Mouse (Mus musculus) testis, postnatal 14 days (tissue): ENCODE data around the gene Klf3.

Experiments
- DNase-seq: peaks from one replicate; pipeline ENCODE4 v3.0.0; 2021; ENCODE audit warnings: low spot score

The Klf3 gene

GRCm38 (mm10) chr5:64802795-64803719, at the start of gene Klf3:
Klf3 (plus strand) TSS chr5:64803388.
- DNase-seq, result peak; percentile 85

- DNase-seq, result no peak
These were observed 40.9 kb upstream of the Klf3 start for GRCm38 (mm10) chr5:64762295-64762694.

- no peak for DNase-seq
These were observed 38.7 kb upstream of the Klf3 start for GRCm38 (mm10) chr5:64764452-64764851.

- DNase-seq, result no peak
These were observed 37.4 kb upstream of the Klf3 start for GRCm38 (mm10) chr5:64765765-64766164.

DNA sequence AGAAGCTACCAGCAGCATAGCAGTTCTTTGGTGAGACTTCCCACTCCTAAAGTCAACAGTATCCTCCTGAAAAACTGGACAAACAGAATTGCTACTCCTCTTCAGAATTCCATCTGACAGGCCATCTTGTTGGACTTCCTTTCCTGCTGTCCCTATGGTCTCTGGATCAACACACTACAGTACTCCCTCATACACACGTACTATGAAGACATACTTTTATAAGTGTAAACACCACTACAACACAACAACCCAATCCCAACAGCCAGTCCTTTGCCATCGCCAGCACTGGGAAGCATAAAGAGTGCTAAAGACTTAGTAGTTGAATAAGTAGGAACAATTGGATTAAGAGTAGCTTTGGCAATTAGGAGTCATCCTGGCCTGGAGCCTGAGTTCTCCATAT, 36.6 kb upstream of the Klf3 start:
- DNase-seq, result no peak

GRCm38 (mm10) chr5:64771619-64772018, 31.6 kb upstream of the Klf3 start:
- DNase-seq, result no peak

DNA sequence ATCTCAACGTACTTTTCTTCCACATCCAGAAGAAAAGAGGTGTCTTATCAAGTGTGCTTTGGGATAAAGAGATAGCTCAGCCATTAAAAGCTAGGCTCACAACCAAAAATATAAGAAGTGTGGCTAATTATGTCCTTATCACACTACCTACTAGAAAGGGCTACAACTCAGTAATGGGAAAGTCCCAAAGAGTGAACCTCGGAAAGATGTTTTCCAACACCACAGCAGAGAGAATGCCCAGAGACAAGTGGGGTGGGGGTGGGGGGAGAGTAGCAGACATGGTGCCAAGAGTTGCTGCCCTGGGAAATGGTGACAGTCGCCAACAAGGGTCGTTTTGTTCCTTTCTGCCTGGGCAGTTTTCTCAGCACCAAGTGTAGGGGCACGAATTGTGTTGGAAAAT, 25.0 kb upstream of the Klf3 start:
- no peak for DNase-seq

DNA sequence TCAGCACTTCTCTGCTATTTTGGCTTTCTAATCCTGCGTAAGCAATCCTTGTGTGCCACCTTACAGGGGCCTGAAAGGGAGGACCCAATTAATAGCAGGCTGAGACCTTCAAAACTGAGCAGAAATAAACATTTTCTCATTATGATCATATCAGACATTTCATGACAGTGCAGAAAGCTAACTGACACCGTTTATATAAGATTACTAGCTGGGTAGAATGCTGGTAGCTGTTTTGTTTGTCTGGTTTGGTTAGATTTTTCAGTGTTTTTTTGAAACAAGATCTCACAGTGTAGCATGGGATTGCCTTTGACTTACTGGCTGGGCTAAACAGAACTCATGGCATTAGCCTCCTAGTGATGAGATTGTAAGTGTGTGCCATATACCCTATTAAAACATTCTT, 23.9 kb upstream of the Klf3 start:
- DNase-seq, result no peak

DNA sequence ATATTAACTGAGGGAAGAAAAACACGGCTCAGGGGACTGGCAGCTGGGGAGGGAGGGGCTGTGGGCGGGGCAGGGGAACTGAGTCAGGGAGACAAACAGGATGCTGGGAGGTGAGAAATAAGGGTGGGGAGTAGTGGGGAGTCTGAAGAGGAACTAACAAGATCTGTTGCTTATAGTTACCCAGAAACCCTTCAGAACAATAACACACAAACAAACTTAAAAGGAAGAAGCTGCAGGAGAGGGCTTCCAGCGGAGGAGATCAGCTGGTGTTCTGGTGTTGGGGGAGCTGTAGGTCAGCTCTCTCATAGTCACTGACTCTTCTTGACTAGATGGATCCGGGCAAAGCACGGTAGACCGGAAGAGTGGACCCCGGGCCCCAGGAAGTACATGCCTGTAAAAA, 22.4 kb upstream of the Klf3 start:
- DNase-seq, result no peak

DNA sequence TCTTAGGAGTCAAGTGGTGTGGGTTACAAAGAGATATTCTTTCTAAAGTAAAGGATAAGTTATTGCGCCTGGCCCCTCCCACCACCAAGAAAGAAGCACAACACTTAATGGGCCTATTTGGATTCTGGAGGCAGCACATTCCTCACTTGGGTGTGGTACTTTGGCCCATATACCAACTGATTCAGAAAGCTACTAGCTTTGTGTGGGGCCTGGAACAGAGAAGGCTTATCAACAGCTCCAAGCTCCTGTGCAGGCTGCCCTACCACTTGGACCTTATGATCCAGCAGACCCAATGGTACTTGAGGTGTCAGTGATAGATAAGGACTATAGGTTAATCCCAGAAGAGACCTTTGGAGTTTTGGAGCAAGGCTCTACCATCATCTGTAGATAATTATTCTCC, 15.0 kb upstream of the Klf3 start:
- no peak for DNase-seq

DNA sequence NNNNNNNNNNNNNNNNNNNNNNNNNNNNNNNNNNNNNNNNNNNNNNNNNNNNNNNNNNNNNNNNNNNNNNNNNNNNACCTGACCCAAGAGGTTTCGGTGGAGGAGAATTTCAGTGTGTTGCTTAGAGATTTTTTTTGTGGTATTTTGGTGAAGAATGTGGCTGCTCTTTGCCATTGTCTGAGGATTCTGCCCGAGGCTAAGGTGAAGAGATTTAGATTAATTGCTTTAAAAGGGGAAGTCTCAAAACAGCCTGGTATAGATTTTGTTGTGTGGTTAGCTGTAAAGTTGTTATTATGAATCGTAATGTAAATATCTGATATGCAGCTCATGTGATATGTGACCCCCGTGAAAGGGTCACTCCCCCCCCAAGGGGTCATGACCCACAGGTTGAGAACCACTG, 5.0 kb upstream of the Klf3 start:
- DNase-seq, result no peak

- DNase-seq, result no peak
These were observed 1.6 kb upstream of the Klf3 start for GRCm38 (mm10) chr5:64801545-64801944.

GRCm38 (mm10) chr5:64802143-64802542, 1.0 kb upstream of the Klf3 start:
- DNase-seq, result no peak

- DNase-seq, result peak; percentile 19
These were observed 703 bp downstream of the Klf3 start for GRCm38 (mm10) chr5:64803720-64804462.

- no peak for DNase-seq
These were observed 2.1 kb downstream of the Klf3 start for GRCm38 (mm10) chr5:64805131-64805872.

DNA sequence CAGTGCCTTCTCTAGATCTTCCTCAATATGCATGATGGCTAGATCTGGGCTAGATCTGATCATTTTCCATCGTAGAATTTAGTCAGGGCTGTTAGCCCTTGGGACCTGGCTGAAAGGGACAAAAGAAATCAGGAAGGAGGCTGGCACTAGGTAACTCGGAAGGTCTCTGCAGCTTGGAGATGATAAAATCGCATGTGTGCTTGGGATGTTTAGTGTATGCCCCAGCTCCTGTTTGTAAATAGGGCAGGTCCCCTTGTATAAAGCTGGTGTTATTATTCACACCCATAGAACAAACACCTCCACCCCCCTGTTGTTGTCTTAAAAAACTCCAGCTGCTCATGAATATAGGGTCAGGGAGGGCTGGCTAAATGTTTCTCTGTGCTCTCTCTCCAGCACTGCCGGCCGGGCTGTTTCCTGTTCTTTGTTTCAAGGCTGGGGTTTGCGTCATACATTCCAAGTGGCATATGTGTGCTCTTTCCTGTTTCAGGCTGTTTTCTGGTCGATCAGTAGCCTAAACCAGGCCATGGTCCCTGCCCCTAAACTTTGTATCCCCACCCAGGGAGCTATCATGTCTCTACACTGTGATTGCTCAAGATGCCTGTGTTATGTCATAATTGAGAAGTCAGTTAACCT, 2.8 kb downstream of the Klf3 start:
- peak; percentile 45 for DNase-seq

- DNase-seq, result no peak
These were observed 3.4 kb downstream of the Klf3 start for GRCm38 (mm10) chr5:64806600-64806999.

DNA sequence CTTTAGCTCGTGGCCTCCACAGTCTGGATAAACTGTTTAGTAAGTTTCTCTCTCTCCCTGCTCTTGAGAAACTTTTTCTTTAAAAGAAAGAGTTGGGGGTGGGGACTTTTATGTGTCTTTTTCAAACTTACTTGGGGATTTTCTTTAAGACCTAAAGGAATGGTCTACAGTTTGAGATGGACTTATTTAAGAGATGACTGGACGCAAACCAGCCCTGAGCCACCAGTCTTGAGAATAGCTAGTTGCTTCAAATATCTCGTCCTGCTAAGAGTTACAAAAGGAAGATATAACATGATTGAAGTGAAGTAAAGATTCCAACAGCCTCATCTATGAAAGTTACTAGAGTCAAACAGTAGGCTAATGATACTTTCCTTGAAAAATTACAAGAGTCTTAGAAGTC, 4.0 kb downstream of the Klf3 start:
- DNase-seq, result no peak

- DNase-seq, result no peak
These were observed 4.4 kb downstream of the Klf3 start for GRCm38 (mm10) chr5:64807603-64808002.

DNA sequence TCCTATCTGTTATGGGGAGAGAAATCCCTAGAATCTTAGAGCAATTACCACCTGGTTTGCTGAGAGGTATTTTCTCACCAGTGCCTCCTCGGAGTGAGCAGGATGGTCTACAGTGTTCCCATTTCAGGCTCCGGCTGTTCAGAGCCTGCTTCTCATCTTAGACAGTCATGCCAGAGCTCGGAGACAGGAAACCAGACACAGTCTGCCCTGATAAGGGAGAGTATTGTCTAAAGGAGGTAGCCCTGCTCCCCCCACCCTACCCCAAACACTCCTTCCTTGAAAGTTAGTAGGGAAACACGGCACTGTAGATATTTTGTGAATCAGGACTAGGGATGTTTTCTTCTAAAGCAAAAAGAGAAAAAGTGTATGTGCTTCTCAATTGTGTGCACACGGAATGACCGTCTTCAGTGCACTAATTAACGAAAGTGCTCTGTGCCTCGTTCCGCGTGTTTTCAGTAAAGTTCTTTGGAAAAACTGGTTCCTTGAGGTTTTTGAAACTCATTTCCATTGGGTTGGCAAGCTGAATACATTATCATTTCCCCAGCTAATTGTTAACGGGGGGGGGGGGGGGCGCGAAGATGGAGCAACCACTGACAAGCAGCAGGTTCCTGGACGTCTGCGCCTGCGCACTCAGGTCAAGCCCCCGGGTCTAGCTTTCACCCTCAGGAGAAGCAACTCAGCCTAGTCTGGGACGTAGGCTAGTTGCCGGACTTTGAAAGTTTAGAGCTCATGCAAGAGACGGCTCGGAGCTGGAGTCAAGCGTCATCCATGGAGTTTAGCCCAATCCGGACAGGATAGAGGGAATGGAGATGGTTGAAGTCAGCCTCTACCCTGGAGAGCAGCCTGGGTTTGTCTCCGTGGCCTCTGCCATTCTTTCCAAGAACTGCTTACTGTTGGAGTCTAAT, 5.2 kb downstream of the Klf3 start:
- DNase-seq, result no peak

GRCm38 (mm10) chr5:64809257-64809656, 6.1 kb downstream of the Klf3 start:
- peak; percentile 26 for DNase-seq
